Mouse (Mus musculus) midbrain, embryonic 16.5 days (tissue): Measurements from ENCODE around the gene Daam1. TPM values are rescaled to one million over a fixed set of nuclear protein-coding genes. Genes with fewer than 3 reads are reported as not detected.

Experiments
- ATAC-seq: fragments of 200-750 bp; cut with Nextera tagmentation; 2 replicates; pipeline ENCODE4 v1.8.0; 2017; ENCODE audit warnings: moderate TSS enrichment
- H3K27ac ChIP-seq: fragments of 300-500 bp; sonication (generic); 2 replicates; pipeline ENCODE4 v1.5.1; 2014; ENCODE audit warnings: mild to moderate bottlenecking, low read length, mixed read lengths
- H3K27me3 ChIP-seq: fragments of 300-500 bp; sonication (generic); 2 replicates; pipeline ENCODE4 v1.6.1; 2014; ENCODE audit warnings: low read depth, low read length, mixed read lengths; ENCODE audit not compliant: control insufficient read depth, insufficient read depth
- H3K36me3 ChIP-seq: fragments of 300-500 bp; sonication (generic); 2 replicates; pipeline ENCODE4 v1.6.1; 2014; ENCODE audit warnings: mild to moderate bottlenecking, low read length, moderate library complexity, mixed read lengths; ENCODE audit not compliant: control insufficient read depth, insufficient read depth
- H3K4me1 ChIP-seq: fragments of 300-500 bp; sonication (generic); 2 replicates; pipeline ENCODE4 v1.6.1; 2014; ENCODE audit warnings: mild to moderate bottlenecking, low read length, mixed read lengths; ENCODE audit not compliant: control insufficient read depth, insufficient read depth
- H3K4me2 ChIP-seq: fragments of 300-500 bp; sonication (generic); 2 replicates; pipeline ENCODE4 v1.6.1; 2014; ENCODE audit warnings: mild to moderate bottlenecking, low read length, mixed read lengths
- H3K4me3 ChIP-seq: fragments of 300-500 bp; sonication (generic); 2 replicates; pipeline ENCODE4 v1.5.1; 2014; ENCODE audit warnings: low read depth, mild to moderate bottlenecking, low read length, moderate library complexity, mixed read lengths
- H3K9ac ChIP-seq: fragments of 300-500 bp; sonication (generic); 2 replicates; pipeline ENCODE4 v1.6.1; 2014; ENCODE audit warnings: low read depth, low read length, mixed read lengths
- H3K9me3 ChIP-seq: fragments of 300-500 bp; sonication (generic); replicated peaks from 2 replicates; pipeline ENCODE4 v1.6.1; 2014; ENCODE audit warnings: mild to moderate bottlenecking, low read length, mixed read lengths; ENCODE audit not compliant: control insufficient read depth, poor library complexity, severe bottlenecking
- WGBS: fragments of 180-500 bp; shearing (Covaris S2); extraction: QIAGEN DNeasy Blood & Tissue Kit; methylation state at CpG from one replicate; pipeline ENCODE4 v1.1.7; 2014; 5-methylcytosine and 5-hydroxymethylcytosine counted together
- polyA plus RNA-seq: library from polyadenylated mRNA; unstranded; fragments of >200 nt; fragmentation: Nextera tagmentation; extraction: Ambion mirVana; gene quantifications from 2 replicates; pipeline ENCODE4 v1.2.1, GENCODE M21; 2015

The Daam1 gene
- polyA plus RNA-seq, 1 experiment from 2014 or later: 33.0 TPM

DNA sequence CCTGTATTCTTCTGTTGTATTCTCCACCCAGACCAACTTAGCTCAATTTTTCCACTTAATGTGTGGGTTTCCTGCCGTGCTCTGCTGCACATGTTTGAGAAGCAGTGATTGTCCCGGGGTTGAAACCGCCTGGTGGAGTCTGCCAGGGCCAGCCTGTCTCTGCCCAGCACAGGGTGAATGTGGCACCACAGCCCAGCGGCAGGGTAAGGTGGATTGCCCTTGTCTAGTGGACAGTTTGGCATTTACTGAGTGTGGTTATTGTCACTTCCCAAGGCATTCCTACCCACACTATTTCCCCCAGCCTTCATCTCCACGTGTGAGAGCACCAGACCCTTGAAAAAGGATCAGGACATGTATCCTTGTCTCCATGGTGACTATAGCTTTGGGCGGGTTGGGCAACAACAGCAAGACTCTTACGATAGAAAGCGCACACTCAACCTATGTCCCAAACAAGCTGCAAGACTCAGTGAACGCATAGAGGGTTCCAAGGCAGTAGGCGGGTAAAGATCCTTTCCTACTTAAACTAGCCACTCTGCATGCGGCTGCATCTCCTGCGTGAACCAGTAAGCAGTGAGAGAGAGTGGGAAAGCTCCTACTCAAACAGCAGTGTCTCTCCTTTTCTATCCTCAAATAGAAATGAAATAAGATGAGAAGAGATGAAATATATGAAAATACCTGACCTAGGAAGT, 139.2 kb downstream of the Daam1 start:
- no peak overlapping the region for H3K9ac ChIP-seq
- peak overlapping the region; percentile 1; the same call in 1 of the 2 replicates for H3K27ac ChIP-seq
- H3K9me3 ChIP-seq: no peaks in the 10 kb centered on the region
- H3K4me2 ChIP-seq: no peak overlapping the region
- 56% methylated on average over 12 of the region's 12 CpGs for WGBS
- peaks cover 8% of the 10 kb centered on the region for H3K4me1 ChIP-seq
- H3K27me3 ChIP-seq: no peaks in the 10 kb centered on the region
- H3K4me3 ChIP-seq: no peak overlapping the region
- peaks cover 3% of the 10 kb centered on the region; the same call in 1 of the 2 replicates for H3K36me3 ChIP-seq
- ATAC-seq: no peak

DNA sequence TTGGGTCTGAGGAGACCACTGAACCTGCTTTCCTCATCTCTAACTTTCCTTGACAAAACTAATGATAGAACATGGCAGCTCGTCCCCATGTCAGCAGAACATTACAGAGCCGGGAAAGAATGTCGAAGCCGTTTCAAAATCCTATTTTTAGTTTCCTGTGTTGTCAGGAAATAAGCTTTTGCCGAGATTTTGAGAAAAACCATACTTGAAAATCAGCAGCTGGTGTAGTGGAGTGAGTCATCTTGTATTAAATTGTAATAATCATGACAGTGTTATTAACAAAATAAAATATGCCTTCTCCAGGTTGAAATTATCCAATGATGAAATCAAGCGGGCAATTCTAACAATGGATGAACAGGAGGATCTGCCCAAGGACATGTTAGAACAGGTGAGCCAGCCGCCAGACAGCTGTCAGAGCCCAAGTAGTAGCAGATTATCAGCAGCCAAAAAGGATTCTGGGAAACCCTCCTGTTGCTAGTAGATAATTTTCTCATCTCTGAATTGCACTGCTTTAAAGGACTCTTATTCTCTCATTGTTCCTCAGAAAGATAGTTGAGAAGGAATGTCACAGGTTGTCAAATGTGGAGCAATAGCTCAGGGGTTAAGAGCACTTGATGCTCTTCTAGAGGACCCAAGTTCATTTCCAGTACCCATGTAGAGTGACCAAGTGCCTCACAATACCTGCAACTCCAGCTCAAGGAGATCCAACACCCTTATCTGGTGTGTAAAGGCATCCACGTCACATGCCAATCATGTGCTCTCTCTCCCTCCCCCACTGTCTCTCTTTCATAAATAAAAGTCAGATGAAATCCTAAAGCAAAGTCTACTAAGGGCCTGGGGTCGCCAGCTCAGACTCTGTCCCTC, 140.1 kb downstream of the Daam1 start:
- peaks cover 7% of the 10 kb centered on the region for H3K36me3 ChIP-seq
- ATAC-seq: no peak
- no peaks in the 10 kb centered on the region for H3K27me3 ChIP-seq
- H3K9me3 ChIP-seq: no peaks in the 10 kb centered on the region
- H3K4me1 ChIP-seq: peaks cover 13% of the 10 kb centered on the region
- no peak overlapping the region for H3K4me2 ChIP-seq
- no peak overlapping the region for H3K27ac ChIP-seq
- 83% methylated on average over 9 of the region's 9 CpGs for WGBS
- H3K9ac ChIP-seq: no peak overlapping the region
- no peak overlapping the region for H3K4me3 ChIP-seq

DNA sequence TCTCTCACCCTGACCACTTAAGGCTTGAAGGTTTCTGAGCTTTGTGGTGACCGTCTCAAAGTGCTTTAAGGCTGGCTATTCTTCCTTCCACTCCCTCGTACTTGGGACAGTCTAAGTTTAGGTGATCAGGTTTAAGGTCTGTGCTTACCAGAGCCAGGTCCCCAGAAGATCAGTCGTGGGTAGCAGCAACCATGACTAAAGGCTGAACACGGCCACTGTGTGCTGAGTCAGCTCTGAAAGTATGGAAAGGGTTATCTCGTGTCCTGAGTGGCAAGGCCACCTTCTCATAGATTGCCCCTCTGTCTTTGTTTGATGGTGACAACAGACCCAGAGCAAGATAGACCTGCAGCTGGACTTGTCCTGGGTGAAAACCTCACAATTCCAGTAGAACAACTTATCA, 141.2 kb downstream of the Daam1 start:
- Histone ChIP-seq H3K4me2 (no peak overlapping the region), H3K9ac (no peak overlapping the region), H3K4me3 (no peak overlapping the region), H3K27ac (no peak overlapping the region), H3K9me3 (no peaks in the 10 kb centered on the region), H3K27me3 (no peaks in the 10 kb centered on the region), H3K36me3 (peaks cover 14% of the 10 kb centered on the region), H3K4me1 (peaks cover 16% of the 10 kb centered on the region)
- 82% methylated on average over 5 of the region's 5 CpGs for WGBS
- ATAC-seq: no peak

DNA sequence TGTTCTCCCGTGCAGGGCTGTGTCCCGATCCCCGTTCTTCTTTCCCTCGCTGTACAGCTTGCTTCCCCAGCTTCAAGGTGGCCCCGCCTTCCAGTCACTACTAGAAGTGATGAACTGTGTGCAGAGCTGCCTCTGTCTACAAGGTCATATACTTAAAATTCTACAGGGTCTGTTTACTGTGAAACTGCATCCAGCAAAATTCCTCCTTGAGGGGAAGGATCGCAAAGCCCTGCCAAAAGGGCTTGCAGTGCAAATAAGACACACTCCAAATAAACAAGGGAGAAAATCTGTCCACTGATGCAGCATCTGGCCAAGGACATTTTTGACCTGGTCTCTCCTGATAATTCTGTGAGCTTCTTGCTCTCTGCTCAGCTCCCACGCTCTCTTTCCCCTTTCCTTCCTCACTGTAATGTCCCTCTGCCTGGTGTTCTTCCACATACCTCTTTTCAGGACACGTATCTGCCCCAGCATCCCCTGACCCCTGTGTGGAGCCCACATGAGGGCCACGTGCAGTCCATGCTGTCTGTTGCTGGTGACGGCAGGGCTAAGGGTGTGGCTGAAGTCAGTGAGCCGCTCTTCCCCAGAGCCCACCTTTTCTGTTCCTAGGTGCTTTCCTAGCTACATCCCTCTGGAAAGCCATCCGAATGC, 141.9 kb downstream of the Daam1 start:
- Histone ChIP-seq H3K36me3 (peaks cover 18% of the 10 kb centered on the region), H3K27ac (no peak overlapping the region), H3K4me1 (peaks cover 16% of the 10 kb centered on the region)

DNA sequence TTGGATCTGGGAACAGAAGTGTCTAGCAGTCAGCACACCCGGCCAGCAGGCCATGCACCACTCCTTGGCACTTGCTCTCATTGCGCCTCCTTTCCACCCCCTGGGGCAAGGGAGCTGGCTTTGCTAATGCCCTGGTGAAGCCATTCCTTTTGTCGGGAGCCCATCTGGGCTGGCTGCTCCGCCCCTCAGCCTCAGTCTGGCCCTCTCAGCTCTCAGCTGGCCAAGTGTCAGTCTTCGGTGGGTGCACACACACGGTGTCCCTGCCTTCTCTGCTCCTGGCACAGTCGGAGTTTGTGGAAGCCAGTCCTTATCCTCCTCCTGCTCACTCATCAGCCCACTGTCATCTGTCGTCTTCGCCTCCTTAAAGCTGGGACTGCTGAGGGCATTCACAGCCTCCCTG, 142.7 kb downstream of the Daam1 start:
- Histone ChIP-seq H3K4me1 (peaks cover 16% of the 10 kb centered on the region), H3K36me3 (peaks cover 18% of the 10 kb centered on the region), H3K27me3 (no peaks in the 10 kb centered on the region), H3K4me3 (no peak overlapping the region), H3K9ac (no peak overlapping the region), H3K27ac (no peak overlapping the region), H3K9me3 (no peaks in the 10 kb centered on the region), H3K4me2 (no peak overlapping the region)
- ATAC-seq: no peak
- 64% methylated on average over 9 of the region's 9 CpGs for WGBS

More for the DNA sequence above, 141.9 kb downstream of the Daam1 start:
- no peaks in the 10 kb centered on the region for H3K27me3 ChIP-seq
- 93% methylated on average over 12 of the region's 12 CpGs for WGBS
- ATAC-seq: no peak
- H3K9ac ChIP-seq: no peak overlapping the region
- no peak overlapping the region for H3K4me2 ChIP-seq
- no peaks in the 10 kb centered on the region for H3K9me3 ChIP-seq
- H3K4me3 ChIP-seq: no peak overlapping the region

DNA sequence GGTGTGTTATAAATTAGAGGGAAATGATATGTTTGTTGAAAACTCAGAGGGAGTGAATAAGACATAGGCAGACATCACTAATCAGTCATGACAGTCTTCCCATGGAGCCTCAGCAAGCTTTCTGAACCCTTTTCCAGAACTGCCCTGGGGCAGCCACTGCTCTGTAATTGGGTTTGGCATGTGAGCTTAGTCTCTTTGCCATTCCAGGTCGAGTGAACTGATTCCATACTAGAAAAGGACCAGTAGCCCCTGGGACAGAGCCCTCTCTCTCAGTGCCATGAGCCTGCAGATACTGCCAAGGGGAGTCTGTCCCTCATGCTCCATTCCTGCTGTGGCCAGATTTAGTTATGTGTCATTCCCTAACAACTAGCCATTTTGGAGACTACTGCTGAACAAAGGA, 144.7 kb downstream of the Daam1 start:
- Histone ChIP-seq H3K4me1 (peaks cover 8% of the 10 kb centered on the region), H3K4me3 (no peak overlapping the region), H3K27ac (peak overlapping the region; percentile 75), H3K9ac (no peak overlapping the region), H3K36me3 (peaks cover 21% of the 10 kb centered on the region), H3K4me2 (no peak overlapping the region), H3K9me3 (no peaks in the 10 kb centered on the region), H3K27me3 (no peaks in the 10 kb centered on the region)
- 55% methylated on average over 1 of the region's 1 CpGs for WGBS
- ATAC-seq: no peak

DNA sequence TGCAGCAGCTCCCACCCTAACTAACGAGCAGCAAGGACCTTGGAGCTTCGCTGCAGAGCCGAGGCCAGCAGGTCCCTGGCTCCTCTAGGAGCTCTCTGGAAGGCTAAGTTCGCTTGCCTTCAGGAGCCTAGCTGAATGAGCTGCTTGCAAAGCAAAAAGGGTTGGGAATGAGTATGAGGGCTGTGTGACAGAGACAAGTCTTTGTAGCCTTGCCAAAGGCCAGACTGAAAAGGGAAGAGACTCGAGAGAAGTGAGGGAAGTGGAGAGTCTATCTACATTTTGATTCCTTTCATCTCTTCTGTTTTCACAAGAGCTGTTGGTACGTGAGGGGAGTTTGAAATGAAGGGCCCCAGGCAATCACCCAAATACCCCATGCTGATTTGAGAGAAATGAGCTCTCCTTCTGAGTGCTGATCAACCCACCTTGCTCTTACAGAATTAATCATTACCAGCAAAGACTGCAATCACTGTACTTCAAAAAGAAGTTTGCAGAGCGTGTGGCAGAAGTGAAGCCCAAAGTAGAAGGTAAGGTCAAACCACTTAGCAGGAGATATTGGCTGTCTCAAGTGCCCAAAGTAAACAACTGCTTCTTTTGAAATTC, 145.6 kb downstream of the Daam1 start:
- ATAC-seq: peak; percentile 52
- H3K36me3 ChIP-seq: peaks cover 25% of the 10 kb centered on the region
- peaks cover 8% of the 10 kb centered on the region for H3K4me1 ChIP-seq
- H3K27me3 ChIP-seq: no peaks in the 10 kb centered on the region
- no peak overlapping the region for H3K4me2 ChIP-seq
- H3K9ac ChIP-seq: no peak overlapping the region
- H3K4me3 ChIP-seq: no peak overlapping the region
- WGBS: 46% methylated on average over 7 of the region's 7 CpGs
- no peaks in the 10 kb centered on the region for H3K9me3 ChIP-seq
- peak overlapping the region; percentile 75 for H3K27ac ChIP-seq

DNA sequence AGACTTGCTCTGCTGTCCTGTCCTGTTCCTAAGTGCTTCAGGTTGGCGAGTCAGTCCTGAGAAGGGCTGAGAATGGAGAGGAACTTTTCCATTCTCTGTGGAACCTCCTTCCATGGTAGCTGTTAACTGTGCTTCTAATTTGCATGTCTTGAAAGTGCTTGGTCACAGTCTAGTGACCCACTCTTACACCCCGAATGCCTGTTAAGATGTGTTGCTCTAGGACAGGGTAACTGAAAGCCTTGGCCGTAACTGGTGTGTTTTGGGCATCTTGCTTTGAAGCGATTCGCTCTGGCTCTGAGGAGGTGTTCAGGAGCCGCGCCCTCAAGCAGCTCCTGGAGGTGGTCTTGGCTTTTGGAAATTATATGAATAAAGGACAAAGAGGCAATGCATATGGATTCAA, 146.5 kb downstream of the Daam1 start:
- 91% methylated on average over 7 of the region's 7 CpGs for whole genome bisulfite sequencing
- Histone ChIP-seq H3K9ac (no peak overlapping the region), H3K9me3 (no peaks in the 10 kb centered on the region), H3K36me3 (peaks cover 22% of the 10 kb centered on the region), H3K4me1 (peaks cover 8% of the 10 kb centered on the region), H3K27ac (no peak overlapping the region), H3K4me3 (no peak overlapping the region), H3K27me3 (no peaks in the 10 kb centered on the region), H3K4me2 (no peak overlapping the region)
- ATAC-seq: no peak
